Mouse (Mus musculus) heart, adult 2 months (tissue): ENCODE measurements at regions not wholly inside any gene's neighbourhood (a gene's known extent, or its start where the extent isn't known, plus 50 kb on each side); places are given as distances from the start of the nearest gene placed in this dataset.

ENCODE experiments used
- CTCF ChIP-seq: fragments of 200-600 bp; IDR thresholded peaks from 2 replicates; pipeline ENCODE4 v1.8.1; 2022; ENCODE audit warnings: antibody characterized with exemption, mild to moderate bottlenecking, moderate library complexity
- EP300 ChIP-seq: fragments of 200-500 bp; IDR thresholded peaks from 2 replicates; pipeline ENCODE4 v1.6.1; 2011; ENCODE audit warnings: low read depth, low read length, control low read depth; ENCODE audit not compliant: insufficient read depth

- TF ChIP-seq EP300 (no peak), CTCF (no peak)
These were observed 302.7 kb downstream of the Sorl1 start for GRCm38 (mm10) chr9:41821401-41821800.
